Mouse (Mus musculus): ENCODE measurements around the gene Ackr2.
A peak's percentile ranks its signal among the peaks of the same experiment; 100 is the strongest.

DNA sequence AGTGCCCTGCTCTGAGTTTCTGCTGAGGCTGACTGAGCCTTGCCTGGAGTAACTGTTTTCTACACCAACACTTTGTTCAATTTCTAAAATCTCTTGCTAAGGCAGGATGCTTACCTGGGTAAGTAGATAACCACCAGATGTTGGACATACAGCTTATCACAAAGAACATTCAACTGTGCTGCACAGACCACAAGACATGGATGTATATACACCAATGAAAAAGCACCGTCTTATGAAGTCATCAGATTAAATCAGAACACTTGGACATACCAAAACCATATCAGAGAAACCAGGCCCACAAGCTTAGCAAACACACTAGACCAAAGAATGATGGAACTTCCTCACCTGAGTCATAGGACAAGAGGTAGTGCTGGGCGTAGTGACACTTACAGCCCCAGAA is 38.8 kb upstream of the Ackr2 start:
- TF ChIP-seq EP300 (IDR thresholded peaks at IDR 0.05; ENCODE audit: low read depth) (0 out of 2 replicates have a peak, but pooled peaks have one; percentile 14), CTCF (IDR thresholded peaks at IDR 0.05; ENCODE audit: low read depth) (no peak)

Measured in liver, embryonic 14.5 days (tissue).